Mouse (Mus musculus) cerebellum, postnatal 4 days (tissue): ENCODE measurements around the gene Tnrc6b.
"Not testable (repeated sequence)": the region's sequence is repeated elsewhere in the genome, so short reads cannot be mapped to it uniquely, and the experiment has no call there.

Experiments used
- DNase-seq, 2 experiments: peaks; one replicate each; pipeline ENCODE4 v3.0.0; 2022; ENCODE audit warnings: low spot score in 2 of 2, mixed read lengths in 1 of 2

Gene Tnrc6b

GRCm38 (mm10) chr15:80913803-80914202 is 202.7 kb downstream of the Tnrc6b start:
- no peak for DNase-seq

- no peak for DNase-seq
Measured at GRCm38 (mm10) chr15:80915850-80916249, 204.7 kb downstream of the Tnrc6b start.

- no peak for DNase-seq
Measured at GRCm38 (mm10) chr15:80916621-80917020, 205.5 kb downstream of the Tnrc6b start.

GRCm38 (mm10) chr15:80920346-80920745 is 209.2 kb downstream of the Tnrc6b start:
- no peak for DNase-seq

GRCm38 (mm10) chr15:80921781-80922180 is 210.7 kb downstream of the Tnrc6b start:
- no peak for DNase-seq

- no peak for DNase-seq
Measured at GRCm38 (mm10) chr15:80924211-80924610, 213.1 kb downstream of the Tnrc6b start.

GRCm38 (mm10) chr15:80928811-80929355 is 217.8 kb downstream of the Tnrc6b start:
- DNase-seq, result no peak

GRCm38 (mm10) chr15:80930048-80930571 is 219.0 kb downstream of the Tnrc6b start:
- DNase-seq, result no peak

- not testable (repeated sequence) for DNase-seq
Measured at GRCm38 (mm10) chr15:80930676-80931320, 219.7 kb downstream of the Tnrc6b start.

- DNase-seq, result no peak
Measured at GRCm38 (mm10) chr15:80931345-80931960, 220.3 kb downstream of the Tnrc6b start.

- no peak for DNase-seq
Measured at GRCm38 (mm10) chr15:80934841-80935240, 223.7 kb downstream of the Tnrc6b start.

GRCm38 (mm10) chr15:80936686-80937085 is 225.6 kb downstream of the Tnrc6b start:
- no peak for DNase-seq

GRCm38 (mm10) chr15:80938615-80939014 is 227.5 kb downstream of the Tnrc6b start:
- DNase-seq, result no peak

- DNase-seq, result no peak
Measured at GRCm38 (mm10) chr15:80939401-80939800, 228.3 kb downstream of the Tnrc6b start.

GRCm38 (mm10) chr15:80941468-80942040 is 230.4 kb downstream of the Tnrc6b start:
- no peak for DNase-seq

GRCm38 (mm10) chr15:80945851-80946250 is 234.7 kb downstream of the Tnrc6b start:
- no peak for DNase-seq

GRCm38 (mm10) chr15:80948145-80949135 is 237.3 kb downstream of the Tnrc6b start, which contains the start of gene Adsl:
Gene Adsl, plus strand, starts transcription at chr15:80948490.
- DNase-seq, result peak; percentile 65 to 85

GRCm38 (mm10) chr15:80949431-80949830 is 238.3 kb downstream of the Tnrc6b start:
- DNase-seq, result no peak

GRCm38 (mm10) chr15:80950055-80950454 is 238.9 kb downstream of the Tnrc6b start:
- no peak for DNase-seq

- no peak for DNase-seq
Measured at GRCm38 (mm10) chr15:80953971-80954370, 242.9 kb downstream of the Tnrc6b start.

- DNase-seq, result no peak
Measured at GRCm38 (mm10) chr15:80954861-80955260, 243.7 kb downstream of the Tnrc6b start.
